Mouse (Mus musculus) lung, postnatal 0 days (tissue): ENCODE measurements around the gene Tmem132d. TPM values are rescaled to one million over a fixed set of nuclear protein-coding genes. Genes with fewer than 3 reads are reported as not detected.

Source experiments
- ATAC-seq: fragments of 200-750 bp; cut with Nextera tagmentation; 2 replicates; pipeline ENCODE4 v1.8.0; 2017; ENCODE audit warnings: moderate library complexity
- DNase-seq: peaks from one replicate; pipeline ENCODE4 v3.0.0-alpha.2; 2016; ENCODE audit warnings: low spot score
- H3K27ac ChIP-seq: fragments of 300-500 bp; sonication (generic); 2 replicates; pipeline ENCODE4 v1.5.1; 2014; ENCODE audit warnings: antibody characterized with exemption, mild to moderate bottlenecking, low read length, mixed read lengths
- H3K27me3 ChIP-seq: fragments of 300-500 bp; sonication (generic); replicated peaks from 2 replicates; pipeline ENCODE4 v1.6.1; 2014; ENCODE audit warnings: low read length, mixed read lengths; ENCODE audit not compliant: insufficient read depth
- H3K36me3 ChIP-seq: fragments of 300-500 bp; sonication (generic); 2 replicates; pipeline ENCODE4 v1.6.1; 2014; ENCODE audit warnings: low read length, mixed read lengths; ENCODE audit not compliant: insufficient read depth
- H3K4me1 ChIP-seq: fragments of 300-500 bp; sonication (generic); 2 replicates; pipeline ENCODE4 v1.6.1; 2014; ENCODE audit warnings: antibody characterized with exemption, low read depth, low read length, mixed read lengths; ENCODE audit not compliant: insufficient read depth
- H3K4me2 ChIP-seq: fragments of 300-500 bp; sonication (generic); replicated peaks from 2 replicates; pipeline ENCODE4 v1.6.1; 2014; ENCODE audit warnings: low read depth, mild to moderate bottlenecking, low read length, moderate library complexity, mixed read lengths
- H3K4me3 ChIP-seq: fragments of 300-500 bp; sonication (generic); 2 replicates; pipeline ENCODE4 v1.5.1; 2014; ENCODE audit warnings: low read depth, low read length
- H3K9ac ChIP-seq: fragments of 300-500 bp; sonication (generic); replicated peaks from 2 replicates; pipeline ENCODE4 v1.6.1; 2014; ENCODE audit warnings: low read depth, mild to moderate bottlenecking
- H3K9me3 ChIP-seq: fragments of 300-500 bp; sonication (generic); 2 replicates; pipeline ENCODE4 v1.6.1; 2016; ENCODE audit warnings: low read length, mixed read lengths
- CTCF ChIP-seq: IDR thresholded peaks from 2 replicates; pipeline ENCODE4 v1.5.1; 2016; ENCODE audit warnings: antibody characterized with exemption, mild to moderate bottlenecking
- EP300 ChIP-seq: IDR thresholded peaks from 2 replicates; pipeline ENCODE4 v1.6.1; 2016; ENCODE audit warnings: antibody characterized with exemption, mild to moderate bottlenecking, control low read depth
- WGBS: fragments of 180-500 bp; shearing (Covaris S2); extraction: QIAGEN DNeasy Blood & Tissue Kit; methylation state at CpG from one replicate; pipeline ENCODE4 v1.1.7; 2014; 5-methylcytosine and 5-hydroxymethylcytosine counted together
- polyA plus RNA-seq: library from polyadenylated mRNA; unstranded; fragments of >200 nt; fragmentation: Nextera tagmentation; extraction: Ambion mirVana; gene quantifications from 2 replicates; pipeline ENCODE4 v1.2.1, GENCODE M21; 2015

The Tmem132d gene
- polyA plus RNA-seq, 1 experiment from 2014 or later = 1.6 TPM

- no peak for TF ChIP-seq EP300
- no peak for TF ChIP-seq CTCF
- peak; percentile 40 for ATAC-seq
- H3K27ac ChIP-seq = no peak overlapping the region
- no peak overlapping the region for H3K9ac ChIP-seq
- no peak overlapping the region for H3K4me3 ChIP-seq
- 51% methylated on average over 11 of the region's 11 CpGs for WGBS
- H3K4me1 ChIP-seq = no peaks in the 10 kb centered on the region
- no peaks in the 10 kb centered on the region for H3K36me3 ChIP-seq
- H3K27me3 ChIP-seq = no peaks in the 10 kb centered on the region
- DNase-seq = peak; percentile 29
- no peak overlapping the region for H3K4me2 ChIP-seq
- H3K9me3 ChIP-seq = no peaks in the 10 kb centered on the region
These were observed 14.6 kb downstream of the Tmem132d start for GRCm38 (mm10) chr5:128418149-128418710.

DNA sequence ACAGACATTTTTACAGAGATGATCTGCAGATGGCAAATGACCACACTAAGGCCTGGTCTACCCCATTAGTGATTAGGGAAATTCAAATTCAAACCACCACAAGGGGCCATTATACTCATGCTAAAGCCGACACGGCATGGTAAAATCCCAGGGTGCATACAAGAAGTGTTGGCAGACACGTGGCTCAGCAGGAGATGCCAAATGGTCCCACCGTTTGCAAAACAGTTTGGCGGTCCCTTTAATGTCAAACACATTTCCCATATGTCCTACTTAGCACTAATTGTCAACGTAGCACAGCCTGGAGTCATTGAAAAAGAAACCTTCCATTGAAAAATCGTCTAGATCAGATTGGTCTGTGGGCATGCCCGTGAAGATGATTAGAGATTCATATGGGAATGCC is 18.8 kb downstream of the Tmem132d start:
- Histone ChIP-seq H3K9me3 (no peaks in the 10 kb centered on the region), H3K9ac (no peak overlapping the region), H3K4me3 (no peak overlapping the region), H3K27ac (no peak overlapping the region), H3K4me1 (no peaks in the 10 kb centered on the region), H3K4me2 (no peak overlapping the region), H3K36me3 (no peaks in the 10 kb centered on the region), H3K27me3 (no peaks in the 10 kb centered on the region)
- 70% methylated on average over 8 of the region's 8 CpGs for WGBS
- TF ChIP-seq CTCF = no peak
- TF ChIP-seq EP300 = no peak
- DNase-seq (no peak), ATAC-seq (no peak)

DNA sequence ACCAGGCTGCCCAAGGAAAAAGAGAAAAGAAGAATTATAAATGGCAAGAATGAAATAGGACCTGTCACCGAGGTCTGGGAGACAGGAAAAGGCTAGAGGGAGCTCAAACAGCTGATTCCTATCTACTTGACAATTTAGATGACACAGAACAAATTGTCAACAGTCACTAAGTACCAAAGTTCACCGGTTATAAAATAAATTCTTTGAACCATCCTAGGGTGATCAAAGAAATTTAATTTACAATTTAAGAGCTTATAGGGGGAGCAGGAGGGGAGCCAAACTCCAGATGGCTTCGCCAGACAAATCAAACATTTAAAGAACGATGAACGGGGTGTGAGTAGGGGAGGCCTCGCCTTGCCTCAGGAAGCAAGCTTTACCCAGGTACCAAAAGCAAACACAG is 20.6 kb downstream of the Tmem132d start:
- no peak overlapping the region for H3K27ac ChIP-seq
- H3K27me3 ChIP-seq = no peaks in the 10 kb centered on the region
- TF ChIP-seq EP300 = no peak
- no peak for TF ChIP-seq CTCF
- no peak overlapping the region for H3K9ac ChIP-seq
- ATAC-seq (no peak), DNase-seq (no peak)
- no peaks in the 10 kb centered on the region for H3K36me3 ChIP-seq
- WGBS = 11% methylated on average over 6 of the region's 6 CpGs
- no peak overlapping the region for H3K4me3 ChIP-seq
- H3K4me1 ChIP-seq = no peaks in the 10 kb centered on the region
- H3K9me3 ChIP-seq = no peaks in the 10 kb centered on the region
- no peak overlapping the region for H3K4me2 ChIP-seq

- Histone ChIP-seq H3K36me3 (no peaks in the 10 kb centered on the region), H3K9me3 (no peaks in the 10 kb centered on the region), H3K4me3 (no peak overlapping the region), H3K4me2 (no peak overlapping the region), H3K9ac (no peak overlapping the region), H3K4me1 (no peaks in the 10 kb centered on the region), H3K27ac (no peak overlapping the region), H3K27me3 (no peaks in the 10 kb centered on the region)
- TF ChIP-seq CTCF (no peak), EP300 (no peak)
- 80% methylated on average over 9 of the region's 9 CpGs for WGBS
- no peak for ATAC-seq
- no peak for DNase-seq
These were observed 25.3 kb downstream of the Tmem132d start for GRCm38 (mm10) chr5:128407546-128407945.

DNA sequence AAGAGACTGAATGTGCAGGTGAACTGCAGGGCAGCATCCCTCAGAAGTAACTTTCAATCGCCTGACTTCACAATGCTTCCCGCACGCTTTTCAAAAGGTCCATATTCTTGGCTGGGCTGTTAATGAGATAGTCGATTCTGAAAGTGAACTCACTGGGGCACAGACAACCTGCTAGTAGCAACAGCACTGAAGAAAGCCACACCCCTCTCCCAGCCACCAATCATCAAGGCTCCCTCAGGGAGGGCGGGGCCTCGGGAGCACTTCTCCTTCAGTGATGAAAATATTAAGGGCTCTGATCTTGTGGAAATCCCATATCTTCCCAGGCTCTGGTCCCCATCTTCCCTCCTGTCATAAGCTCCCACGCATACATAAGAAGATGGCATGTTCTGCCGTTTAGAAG is 27.8 kb downstream of the Tmem132d start:
- no peak for TF ChIP-seq CTCF
- no peak for TF ChIP-seq EP300
- Histone ChIP-seq H3K9ac (no peak overlapping the region), H3K27me3 (no peaks in the 10 kb centered on the region), H3K4me1 (no peaks in the 10 kb centered on the region), H3K4me3 (no peak overlapping the region), H3K36me3 (no peaks in the 10 kb centered on the region), H3K4me2 (no peak overlapping the region), H3K27ac (no peak overlapping the region), H3K9me3 (no peaks in the 10 kb centered on the region)
- ATAC-seq (no peak), DNase-seq (no peak)
- WGBS = 87% methylated on average over 8 of the region's 8 CpGs

- Histone ChIP-seq H3K4me3 (no peak overlapping the region), H3K27ac (no peak overlapping the region), H3K4me1 (no peaks in the 10 kb centered on the region), H3K9me3 (no peaks in the 10 kb centered on the region), H3K27me3 (no peaks in the 10 kb centered on the region), H3K36me3 (no peaks in the 10 kb centered on the region), H3K4me2 (no peak overlapping the region), H3K9ac (no peak overlapping the region)
- 86% methylated on average over 3 of the region's 3 CpGs for WGBS
- ATAC-seq = no peak
- no peak for DNase-seq
- TF ChIP-seq CTCF (peak; percentile 9; the same call in 1 of the 2 replicates), EP300 (no peak)
These were observed 28.7 kb downstream of the Tmem132d start for GRCm38 (mm10) chr5:128404223-128404622.

DNA sequence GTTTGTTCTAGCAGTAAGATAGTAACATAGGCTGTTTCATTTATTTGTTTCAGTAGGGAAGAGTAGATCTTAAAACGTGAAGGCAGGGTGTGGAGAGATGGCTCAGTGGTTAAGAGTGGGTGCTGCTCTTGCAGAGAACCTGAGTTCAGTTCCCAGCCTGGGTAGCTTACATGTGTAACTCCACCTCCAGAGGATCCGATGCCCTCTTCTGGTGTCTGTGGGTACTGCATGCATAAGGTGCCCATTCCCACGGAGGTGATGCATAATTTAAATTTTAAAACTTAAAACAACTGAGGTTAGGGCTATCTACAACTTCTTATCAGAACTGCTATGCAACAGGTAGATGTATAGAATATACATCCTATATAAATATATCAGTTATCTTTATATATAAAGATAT is 40.5 kb downstream of the Tmem132d start:
- H3K4me3 ChIP-seq = no peak overlapping the region
- 74% methylated on average over 3 of the region's 3 CpGs for WGBS
- H3K36me3 ChIP-seq = no peaks in the 10 kb centered on the region
- H3K27me3 ChIP-seq = no peaks in the 10 kb centered on the region
- H3K9ac ChIP-seq = no peak overlapping the region
- no peak overlapping the region for H3K4me2 ChIP-seq
- H3K27ac ChIP-seq = no peak overlapping the region
- no peaks in the 10 kb centered on the region for H3K4me1 ChIP-seq
- DNase-seq (no peak), ATAC-seq (no peak)
- TF ChIP-seq CTCF (peak; percentile 33), EP300 (no peak)
- no peaks in the 10 kb centered on the region for H3K9me3 ChIP-seq
